Mouse (Mus musculus) midbrain, embryonic 11.5 days (tissue): ENCODE data around the gene Ube2s. TPM values are rescaled to one million over a fixed set of nuclear protein-coding genes. Genes with fewer than 3 reads are reported as not detected.
"Not testable (repeated sequence)": the region's sequence is repeated elsewhere in the genome, so short reads cannot be mapped to it uniquely, and the experiment has no call there.

ENCODE experiments used
- ATAC-seq: fragments of 200-750 bp; cut with Nextera tagmentation; 2 replicates; pipeline ENCODE4 v1.8.0; 2017; ENCODE audit warnings: moderate TSS enrichment, moderate library complexity; ENCODE audit not compliant: low FRiP score
- DNase-seq: peaks from one replicate; pipeline ENCODE4 v3.0.0; 2015; ENCODE audit warnings: low spot score; ENCODE audit errors: missing footprints
- H3K27ac ChIP-seq: fragments of 300-500 bp; sonication (generic); 2 replicates; pipeline ENCODE4 v1.5.1; 2014; ENCODE audit warnings: low read depth, low read length
- H3K27me3 ChIP-seq: fragments of 300-500 bp; sonication (generic); 2 replicates; pipeline ENCODE4 v1.6.1; 2014; ENCODE audit warnings: mild to moderate bottlenecking, low read length, moderate library complexity, mixed read lengths; ENCODE audit not compliant: control insufficient read depth, insufficient read depth
- H3K36me3 ChIP-seq: fragments of 300-500 bp; sonication (generic); 2 replicates; pipeline ENCODE4 v1.6.1; 2014; ENCODE audit warnings: mild to moderate bottlenecking, low read length, moderate library complexity, mixed read lengths; ENCODE audit not compliant: control insufficient read depth, insufficient read depth
- H3K4me1 ChIP-seq: fragments of 300-500 bp; sonication (generic); 2 replicates; pipeline ENCODE4 v1.6.1; 2014; ENCODE audit warnings: low read length; ENCODE audit not compliant: control insufficient read depth, insufficient read depth
- H3K4me2 ChIP-seq: fragments of 300-500 bp; sonication (generic); 2 replicates; pipeline ENCODE4 v1.6.1; 2014; ENCODE audit warnings: mild to moderate bottlenecking, moderate library complexity
- H3K4me3 ChIP-seq: fragments of 300-500 bp; sonication (generic); 2 replicates; pipeline ENCODE4 v1.5.1; 2014; ENCODE audit warnings: low read depth, low read length
- H3K9ac ChIP-seq: fragments of 300-500 bp; sonication (generic); 2 replicates; pipeline ENCODE4 v1.6.1; 2014; ENCODE audit warnings: low read length
- H3K9me3 ChIP-seq: fragments of 300-500 bp; sonication (generic); 2 replicates; pipeline ENCODE4 v1.6.1; 2016; ENCODE audit warnings: low read length; ENCODE audit not compliant: control insufficient read depth
- WGBS: fragments of 180-500 bp; shearing (Covaris S2); extraction: QIAGEN DNeasy Blood & Tissue Kit; methylation state at CpG from one replicate; pipeline ENCODE4 v1.1.7; 2014; 5-methylcytosine and 5-hydroxymethylcytosine counted together
- polyA plus RNA-seq: library from polyadenylated mRNA; unstranded; fragments of >200 nt; fragmentation: Nextera tagmentation; extraction: Ambion mirVana; gene quantifications from 2 replicates; pipeline ENCODE4 v1.2.1, GENCODE M21; 2014

The Ube2s gene
- 392 and 412 TPM in 2 replicates for polyA plus RNA-seq

DNA sequence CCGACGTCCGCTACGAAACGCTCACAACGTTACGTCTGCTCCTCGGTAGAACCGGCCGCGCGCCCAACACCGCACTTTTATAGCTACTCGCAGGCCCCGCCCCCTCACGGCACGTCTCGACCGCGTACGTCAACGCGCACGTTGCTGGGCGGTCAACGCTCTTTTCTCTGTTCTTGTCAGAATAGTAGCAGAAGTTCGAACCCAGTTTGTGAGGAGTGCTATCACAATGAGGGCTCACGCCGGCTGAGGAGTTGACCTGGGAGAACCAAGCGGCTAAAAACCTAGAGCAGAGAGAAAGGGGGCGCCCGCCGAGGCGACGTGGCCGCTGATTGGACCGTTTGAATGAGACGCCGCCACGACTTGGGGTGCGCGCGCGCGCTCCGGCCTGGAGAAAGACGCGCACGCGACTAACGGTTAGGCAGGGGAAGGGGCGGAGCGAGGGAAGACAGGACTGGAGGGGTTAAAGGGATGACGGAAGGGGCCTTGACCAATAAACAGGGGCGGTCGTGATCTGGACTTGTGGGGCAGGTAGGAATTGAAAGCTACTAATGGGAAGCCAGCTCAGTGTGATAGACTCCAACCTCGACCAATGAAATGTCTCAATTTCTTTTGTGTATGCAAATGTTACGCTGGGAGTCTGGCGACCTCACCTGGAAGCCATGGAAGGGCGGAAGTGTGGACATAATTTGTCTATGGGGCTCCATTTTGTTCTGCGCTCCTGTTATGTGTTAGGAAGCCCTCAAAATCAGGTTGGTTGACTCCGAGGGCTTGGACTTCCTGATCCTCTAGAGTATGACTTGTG lies at the start of gene Ube2s:
TSS of gene Ube2s (minus strand) at position 288 of the 802 bp plus-strand sequence.
- H3K27me3 ChIP-seq = no peaks in the 10 kb centered on the region
- H3K36me3 ChIP-seq = peaks cover 16% of the 10 kb centered on the region; the same call in 1 of the 2 replicates
- peak within 1 kb of the TSS; percentile 64 for H3K4me2 ChIP-seq
- peak within 1 kb of the TSS; percentile 99 for H3K4me3 ChIP-seq
- 1% methylated on average over 62 of the region's 62 CpGs for WGBS
- peak; percentile 100 for DNase-seq
- no peaks in the 10 kb centered on the region for H3K9me3 ChIP-seq
- H3K9ac ChIP-seq = peak within 1 kb of the TSS; percentile 99
- peak within 1 kb of the TSS; percentile 79 for H3K27ac ChIP-seq
- peak; percentile 99 for ATAC-seq
- H3K4me1 ChIP-seq = peaks cover 22% of the 10 kb centered on the region

DNA sequence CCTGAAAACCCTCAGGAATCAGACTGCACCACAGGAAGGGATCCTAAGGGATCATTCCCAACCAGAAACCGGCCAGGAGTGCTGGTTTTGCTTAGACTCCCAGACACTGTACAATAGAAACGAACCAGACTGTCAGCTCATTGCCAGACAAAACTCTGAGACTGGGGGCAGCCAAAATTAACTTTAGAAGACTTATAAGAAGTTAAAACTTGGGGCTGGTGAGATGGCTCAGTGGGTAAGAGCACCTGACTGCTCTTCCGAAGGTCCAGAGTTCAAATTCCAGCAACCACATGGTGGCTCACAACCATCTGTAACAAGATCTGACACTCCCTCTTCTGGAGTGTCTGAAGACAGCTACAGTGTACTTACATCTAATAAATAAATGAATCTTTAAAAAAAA lies 48.5 kb upstream of the Ube2s start:
- H3K4me2 ChIP-seq, DNase-seq, H3K4me1 ChIP-seq, H3K27ac ChIP-seq, H3K4me3 ChIP-seq, H3K36me3 ChIP-seq, H3K9ac ChIP-seq, ATAC-seq, H3K9me3 ChIP-seq, H3K27me3 ChIP-seq: not testable (repeated sequence)
- WGBS = 74% methylated on average over 3 of the region's 3 CpGs

GRCm38 (mm10) chr7:4859418-4859978 lies 47.1 kb upstream of the Ube2s start:
- H3K4me3 ChIP-seq = no peak overlapping the region
- H3K27me3 ChIP-seq = no peaks in the 10 kb centered on the region
- H3K9me3 ChIP-seq = no peaks in the 10 kb centered on the region
- no peak for DNase-seq
- no peak overlapping the region for H3K4me2 ChIP-seq
- H3K36me3 ChIP-seq = no peaks in the 10 kb centered on the region
- no peak for ATAC-seq
- no peak overlapping the region for H3K9ac ChIP-seq
- no peaks in the 10 kb centered on the region for H3K4me1 ChIP-seq
- no peak overlapping the region for H3K27ac ChIP-seq
- 84% methylated on average over 12 of the region's 12 CpGs for WGBS

GRCm38 (mm10) chr7:4857321-4857720 lies 44.9 kb upstream of the Ube2s start:
- Histone ChIP-seq H3K4me2 (no peak overlapping the region), H3K9ac (no peak overlapping the region), H3K4me3 (no peak overlapping the region), H3K27ac (no peak overlapping the region), H3K36me3 (no peaks in the 10 kb centered on the region), H3K4me1 (no peaks in the 10 kb centered on the region), H3K9me3 (no peaks in the 10 kb centered on the region), H3K27me3 (no peaks in the 10 kb centered on the region)
- DNase-seq (no peak), ATAC-seq (no peak)
- 60% methylated on average over 7 of the region's 7 CpGs for WGBS

DNA sequence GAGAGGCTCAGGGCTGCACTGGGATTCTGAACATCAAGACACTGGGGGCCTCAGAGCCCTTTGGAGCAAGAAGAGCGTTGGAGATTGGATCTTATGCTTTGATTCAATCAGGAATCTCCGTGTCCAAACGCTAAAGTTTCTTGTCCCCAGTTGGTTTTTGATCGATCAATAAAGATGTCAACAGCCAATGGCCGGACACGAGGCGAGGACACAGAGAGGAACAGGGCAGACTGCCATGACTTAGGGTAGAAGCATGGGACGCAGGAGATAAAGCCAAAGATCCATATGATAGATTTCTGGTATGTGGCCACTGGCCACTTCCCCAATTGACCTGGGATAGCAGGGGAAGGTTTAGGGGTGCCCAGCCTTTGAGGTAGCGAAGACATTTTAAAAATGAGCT lies 44.1 kb upstream of the Ube2s start:
- Histone ChIP-seq H3K4me3 (no peak overlapping the region), H3K9ac (no peak overlapping the region), H3K9me3 (no peaks in the 10 kb centered on the region), H3K27me3 (no peaks in the 10 kb centered on the region), H3K4me2 (no peak overlapping the region), H3K27ac (no peak overlapping the region), H3K4me1 (no peaks in the 10 kb centered on the region), H3K36me3 (no peaks in the 10 kb centered on the region)
- DNase-seq (no peak), ATAC-seq (no peak)
- WGBS = 86% methylated on average over 9 of the region's 9 CpGs

GRCm38 (mm10) chr7:4853613-4854012 lies 41.2 kb upstream of the Ube2s start:
- no peak for DNase-seq
- Histone ChIP-seq H3K4me2 (no peak overlapping the region), H3K4me3 (no peak overlapping the region)

GRCm38 (mm10) chr7:4851315-4851688 lies 38.9 kb upstream of the Ube2s start:
- H3K9me3 ChIP-seq = no peaks in the 10 kb centered on the region
- H3K4me3 ChIP-seq = no peak overlapping the region
- no peak for DNase-seq
- H3K36me3 ChIP-seq = no peaks in the 10 kb centered on the region
- H3K27me3 ChIP-seq = no peaks in the 10 kb centered on the region
- no peak overlapping the region for H3K9ac ChIP-seq
- 66% methylated on average over 8 of the region's 8 CpGs for WGBS
- no peak overlapping the region for H3K27ac ChIP-seq
- ATAC-seq = no peak
- H3K4me2 ChIP-seq = no peak overlapping the region
- no peaks in the 10 kb centered on the region for H3K4me1 ChIP-seq

More at GRCm38 (mm10) chr7:4853613-4854012, 41.2 kb upstream of the Ube2s start:
- no peaks in the 10 kb centered on the region for H3K27me3 ChIP-seq
- no peak for ATAC-seq
- H3K27ac ChIP-seq = no peak overlapping the region
- no peaks in the 10 kb centered on the region for H3K36me3 ChIP-seq
- no peaks in the 10 kb centered on the region for H3K4me1 ChIP-seq
- no peak overlapping the region for H3K9ac ChIP-seq
- 83% methylated on average over 3 of the region's 3 CpGs for WGBS
- H3K9me3 ChIP-seq = no peaks in the 10 kb centered on the region

DNA sequence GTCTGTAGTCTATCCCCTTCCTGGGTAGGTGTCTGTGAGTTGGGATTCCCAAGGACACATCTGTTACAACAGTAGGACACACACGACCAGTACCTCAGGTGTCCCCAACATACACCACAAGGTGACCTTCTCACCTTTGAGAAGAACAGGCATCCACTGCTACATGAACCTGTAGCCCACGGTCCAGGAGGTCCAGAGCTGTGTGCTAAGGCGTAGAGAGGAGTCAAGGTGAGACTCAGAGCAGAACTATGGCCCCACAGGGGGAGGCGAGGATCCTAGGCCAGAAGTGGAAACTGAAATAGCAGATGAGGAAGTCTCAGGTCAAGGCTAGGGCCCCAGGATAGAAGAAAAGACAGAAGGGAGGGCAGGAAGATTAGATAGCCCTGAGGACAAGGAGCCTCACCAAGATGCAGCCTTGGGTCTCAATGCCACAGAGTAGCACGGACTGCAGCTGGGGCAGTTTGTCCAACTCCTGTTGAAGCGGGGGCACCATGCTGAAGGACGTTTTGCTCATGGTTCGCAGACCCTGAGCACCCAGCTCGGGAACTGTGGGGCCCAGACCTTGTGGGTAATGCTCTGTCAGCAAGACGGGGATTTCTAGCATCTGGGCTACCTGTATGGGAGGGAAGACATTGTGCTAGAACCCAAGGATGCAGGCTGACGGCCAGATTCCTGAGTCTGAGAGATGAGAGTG lies 38.4 kb upstream of the Ube2s start:
- Histone ChIP-seq H3K36me3 (no peaks in the 10 kb centered on the region), H3K9ac (no peak overlapping the region), H3K4me2 (no peak overlapping the region), H3K27me3 (no peaks in the 10 kb centered on the region), H3K27ac (no peak overlapping the region), H3K4me1 (no peaks in the 10 kb centered on the region), H3K9me3 (no peaks in the 10 kb centered on the region), H3K4me3 (no peak overlapping the region)
- 78% methylated on average over 11 of the region's 11 CpGs for WGBS
- ATAC-seq = no peak
- DNase-seq = no peak

DNA sequence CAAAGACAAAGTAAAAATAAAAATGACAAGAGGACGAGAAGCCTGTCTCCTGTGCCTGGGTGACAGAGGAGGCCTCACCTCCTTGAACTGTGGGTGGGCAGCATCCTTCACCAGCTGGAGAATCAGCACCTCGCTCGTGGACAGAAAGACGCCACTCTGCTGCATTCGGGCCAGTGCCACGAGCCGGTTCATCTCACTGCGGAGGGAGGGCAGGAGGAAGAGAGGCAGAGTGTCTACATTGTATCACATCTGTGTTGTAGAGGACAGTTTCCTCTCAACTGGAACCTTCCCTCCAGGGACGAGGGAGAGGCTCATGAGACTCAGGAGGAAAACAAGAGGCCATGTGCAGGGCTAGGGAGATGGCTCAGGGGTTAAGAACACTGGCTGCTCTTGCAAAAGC lies 37.0 kb upstream of the Ube2s start:
- peaks cover 3% of the 10 kb centered on the region for H3K4me1 ChIP-seq
- H3K27me3 ChIP-seq = peaks cover 3% of the 10 kb centered on the region; the same call in 1 of the 2 replicates
- ATAC-seq = no peak
- H3K9ac ChIP-seq = no peak overlapping the region
- H3K4me2 ChIP-seq = no peak overlapping the region
- no peaks in the 10 kb centered on the region for H3K9me3 ChIP-seq
- H3K36me3 ChIP-seq = no peaks in the 10 kb centered on the region
- no peak for DNase-seq
- no peak overlapping the region for H3K4me3 ChIP-seq
- H3K27ac ChIP-seq = no peak overlapping the region
- 57% methylated on average over 9 of the region's 9 CpGs for WGBS
